Mouse (Mus musculus) heart, postnatal 0 days (tissue): ENCODE data around the gene Il6.

Source experiments
- CTCF ChIP-seq: IDR thresholded peaks from 2 replicates; pipeline ENCODE4 v1.5.1; 2016; ENCODE audit warnings: antibody characterized with exemption, control low read depth, low read depth
- EP300 ChIP-seq: IDR thresholded peaks from 2 replicates; pipeline ENCODE4 v1.6.1; 2016; ENCODE audit warnings: antibody characterized with exemption, low read depth

DNA sequence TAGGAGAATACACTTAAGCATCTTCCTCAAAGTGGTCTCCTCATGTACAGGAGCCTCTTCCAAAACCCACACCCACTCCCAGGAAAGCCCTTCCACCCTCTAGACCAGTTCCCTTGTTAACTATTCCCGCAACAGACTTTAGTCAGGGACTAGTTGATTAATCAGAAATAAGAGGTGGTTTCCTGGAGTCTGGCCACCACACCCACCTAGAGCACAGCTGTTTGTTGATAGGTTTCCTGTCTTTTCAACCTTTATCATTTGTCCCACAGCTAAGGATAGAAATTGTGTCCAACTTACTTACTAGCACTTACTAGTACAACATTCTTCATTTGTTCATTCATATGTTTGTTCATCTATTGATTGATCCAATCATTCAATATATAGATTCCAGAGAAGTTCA lies 49.4 kb upstream of the Il6 start:
- TF ChIP-seq CTCF (no peak), EP300 (no peak)
